Mouse (Mus musculus) liver, postnatal 0 days (tissue): ENCODE results near the gene Stac2.

Experiments used
- CTCF ChIP-seq: sonication (generic); IDR thresholded peaks from 2 replicates; pipeline ENCODE4 v1.5.1; 2016; ENCODE audit warnings: antibody characterized with exemption, low read depth
- EP300 ChIP-seq: IDR thresholded peaks from 2 replicates; pipeline ENCODE4 v1.6.1; 2016; ENCODE audit warnings: antibody characterized with exemption, low read depth, mild to moderate bottlenecking

- TF ChIP-seq CTCF (no peak), EP300 (no peak)
These were observed 45.2 kb downstream of the Stac2 start for GRCm38 (mm10) chr11:98008087-98008486.
